Mouse (Mus musculus) CH12.LX (cell line): ENCODE measurements around the gene Dcst2. TPM values are rescaled to one million over a fixed set of nuclear protein-coding genes. Genes with fewer than 3 reads are reported as not detected.

ENCODE experiments used
- DNase-seq: peaks from one replicate; pipeline ENCODE4 v3.0.0-alpha.2; 2013; ENCODE audit errors: extremely low read depth
- H3K27ac ChIP-seq: 2 replicates; pipeline ENCODE4 v1.5.1; 2012; ENCODE audit warnings: low read depth, mild to moderate bottlenecking, control low read depth, moderate library complexity; ENCODE audit not compliant: insufficient read depth
- H3K27me3 ChIP-seq: replicated peaks from 2 replicates; pipeline ENCODE3; 2012; ENCODE audit warnings: inconsistent platforms
- H3K36me3 ChIP-seq, 2 experiments: replicated peaks in 1 of 2; 2 replicates each; pipeline versions ENCODE3 to v1.6.1; 2012; ENCODE audit warnings: inconsistent platforms in 1 of 2, low read length in 1 of 2, mild to moderate bottlenecking in 1 of 2, mixed read lengths in 1 of 2, moderate library complexity in 1 of 2; ENCODE audit not compliant: control insufficient read depth in 1 of 2, insufficient read depth in 1 of 2
- H3K4me1 ChIP-seq, 2 experiments: 2 replicates each; pipeline ENCODE4 v1.6.1; 2012; ENCODE audit warnings: inconsistent platforms in 1 of 2, moderate library complexity in 1 of 2; ENCODE audit not compliant: insufficient read depth in 2 of 2, control insufficient read depth in 1 of 2
- H3K4me2 ChIP-seq: 2 replicates; pipeline ENCODE4 v1.6.1; 2012; ENCODE audit warnings: low read depth, mild to moderate bottlenecking, control low read depth; ENCODE audit not compliant: poor library complexity, insufficient read depth, severe bottlenecking
- H3K4me3 ChIP-seq, 3 experiments: fragments of 150-350 bp in 1 of 3; sonication (generic) in 1 of 3; replicated peaks in 1 of 3; 2 replicates each; pipeline versions ENCODE3 to v1.5.1; 2011 to 2012; ENCODE audit warnings: low read depth in 2 of 3, low read length in 2 of 3, mild to moderate bottlenecking in 2 of 3, moderate library complexity in 2 of 3, control low read depth in 1 of 3, improper control_type of control experiment in 1 of 3, inconsistent platforms in 1 of 3, mixed read lengths in 1 of 3; ENCODE audit not compliant: poor library complexity in 1 of 3
- H3K79me2 ChIP-seq: replicated peaks from 2 replicates; pipeline ENCODE4 v1.6.1; 2012; ENCODE audit warnings: mild to moderate bottlenecking, moderate library complexity; ENCODE audit not compliant: control insufficient read depth, poor library complexity, insufficient read depth, severe bottlenecking; ENCODE audit errors: extremely low read depth
- H3K9ac ChIP-seq: 2 replicates; pipeline ENCODE4 v1.6.1; 2012; ENCODE audit warnings: low read depth, mild to moderate bottlenecking, control low read depth, moderate library complexity; ENCODE audit not compliant: insufficient read depth
- H3K9me3 ChIP-seq: replicated peaks from 2 replicates; pipeline ENCODE3; 2012; ENCODE audit warnings: low read length, inconsistent platforms, mixed read lengths
- BHLHE40 ChIP-seq: IDR thresholded peaks from 2 replicates; pipeline ENCODE4 v1.6.1; 2011; ENCODE audit warnings: mild to moderate bottlenecking, low read depth, low read length, improper control_type of control experiment
- CHD1 ChIP-seq: IDR thresholded peaks from 2 replicates; pipeline ENCODE4 v1.6.1; 2012; ENCODE audit warnings: low read depth, low read length, improper control_type of control experiment, inconsistent platforms
- CHD2 ChIP-seq: IDR thresholded peaks from 2 replicates; pipeline ENCODE4 v1.6.1; 2011; ENCODE audit warnings: low read length, improper control_type of control experiment
- CTCF ChIP-seq, 2 experiments: IDR thresholded peaks in 1 of 2; conservative IDR thresholded peaks in 1 of 2; 2 replicates each; pipeline ENCODE4 v1.5.1; 2011 to 2012; ENCODE audit warnings: low read depth in 2 of 2, low read length in 2 of 2, improper control_type of control experiment in 1 of 2, inconsistent platforms in 1 of 2, mild to moderate bottlenecking in 1 of 2, moderate library complexity in 1 of 2
- E2F4 ChIP-seq: IDR thresholded peaks from 2 replicates; pipeline ENCODE4 v1.6.1; 2011; ENCODE audit warnings: low read depth, low read length, improper control_type of control experiment; ENCODE audit not compliant: insufficient replicate concordance
- ELF1 ChIP-seq: IDR thresholded peaks from 2 replicates; pipeline ENCODE4 v1.6.1; 2014; ENCODE audit warnings: low read depth, mild to moderate bottlenecking, inconsistent platforms, low read length, improper control_type of control experiment
- ETS1 ChIP-seq: conservative IDR thresholded peaks from 2 replicates; pipeline ENCODE4 v1.6.1; 2012; ENCODE audit warnings: low read depth, mild to moderate bottlenecking, inconsistent platforms, low read length, improper control_type of control experiment, moderate library complexity
- JUN ChIP-seq: IDR thresholded peaks from 2 replicates; pipeline ENCODE4 v1.6.1; 2011; ENCODE audit warnings: low read depth, mild to moderate bottlenecking, low read length, improper control_type of control experiment, moderate library complexity; ENCODE audit not compliant: insufficient read depth
- JUND ChIP-seq: conservative IDR thresholded peaks from 2 replicates; pipeline ENCODE4 v1.6.1; 2011; ENCODE audit warnings: low read depth, low read length, improper control_type of control experiment
- MAX ChIP-seq: IDR thresholded peaks from 2 replicates; pipeline ENCODE4 v1.6.1; 2011; ENCODE audit warnings: low read length, improper control_type of control experiment
- MAZ ChIP-seq: IDR thresholded peaks from 2 replicates; pipeline ENCODE4 v1.6.1; 2012; ENCODE audit warnings: low read depth, mild to moderate bottlenecking, inconsistent platforms, low read length, improper control_type of control experiment, moderate library complexity
- MXI1 ChIP-seq: IDR thresholded peaks from 2 replicates; pipeline ENCODE4 v1.6.1; 2011; ENCODE audit warnings: mild to moderate bottlenecking, low read depth, low read length, improper control_type of control experiment
- NELFE ChIP-seq: IDR thresholded peaks from 2 replicates; pipeline ENCODE4 v1.6.1; 2011; ENCODE audit warnings: low read depth, low read length, improper control_type of control experiment
- NRF1 ChIP-seq: IDR thresholded peaks from 2 replicates; pipeline ENCODE4 v1.6.1; 2014; ENCODE audit warnings: low read depth, mild to moderate bottlenecking, inconsistent platforms, low read length, improper control_type of control experiment, moderate library complexity
- PAX5 ChIP-seq: IDR thresholded peaks from 2 replicates; pipeline ENCODE4 v1.6.1; 2012; ENCODE audit warnings: low read length, inconsistent platforms, mixed read lengths
- POLR2AphosphoS2 ChIP-seq: IDR thresholded peaks from 2 replicates; pipeline ENCODE4 v1.6.1; 2011; ENCODE audit warnings: low read depth, low read length, improper control_type of control experiment
- RAD21 ChIP-seq: IDR thresholded peaks from 2 replicates; pipeline ENCODE4 v1.6.1; 2011; ENCODE audit warnings: low read depth, mild to moderate bottlenecking, low read length, improper control_type of control experiment, moderate library complexity
- RCOR1 ChIP-seq: conservative IDR thresholded peaks from 2 replicates; pipeline ENCODE4 v1.6.1; 2012; ENCODE audit warnings: low read depth, mild to moderate bottlenecking, inconsistent platforms, low read length, improper control_type of control experiment
- SIN3A ChIP-seq: IDR thresholded peaks from 2 replicates; pipeline ENCODE4 v1.6.1; 2012; ENCODE audit warnings: low read length, improper control_type of control experiment, inconsistent platforms
- SMC3 ChIP-seq: IDR thresholded peaks from 2 replicates; pipeline ENCODE4 v1.6.1; 2011; ENCODE audit warnings: low read depth, low read length, improper control_type of control experiment
- UBTF ChIP-seq: IDR thresholded peaks from 2 replicates; pipeline ENCODE4 v1.6.1; 2012; ENCODE audit warnings: low read depth, mild to moderate bottlenecking, inconsistent platforms, low read length, improper control_type of control experiment, moderate library complexity
- ZNF384 ChIP-seq: IDR thresholded peaks from 2 replicates; pipeline ENCODE4 v1.6.1; 2012; ENCODE audit warnings: low read depth, low read length, improper control_type of control experiment, inconsistent platforms
- dilution Hi-C: fragments of 300-500 bp; cut with MboI; formaldehyde crosslinking; loops from 2 replicates; pipeline ENCODE4 v1.14.3; 2020; ENCODE audit warnings: low sequenced_read_pairs; ENCODE audit not compliant: extremely low pct_unique_long_range_greater_than_20kb, extremely low pct_ligation_motif_present
- in situ Hi-C: fragments of 300-500 bp; cut with MboI; formaldehyde crosslinking; loops from 3 replicates; pipeline ENCODE4 v1.14.3; 2019; ENCODE audit warnings: low sequenced_read_pairs, low pct_ligation_motif_present, low pct_unique_long_range_greater_than_20kb, mixed read lengths
- polyA plus RNA-seq: library from polyadenylated mRNA; unstranded; fragments of >175 nt; gene quantifications from 2 replicates; pipeline ENCODE4 v1.2.1, GENCODE M21; 2012; ENCODE audit warnings: low read depth; ENCODE audit not compliant: insufficient read length
- total RNA-seq, 2 experiments: library from RNA; depleted of rRNA; stranded (reverse); fragments of 300-350 nt in 1 of 2; fragments of >200 nt in 1 of 2; gene quantifications; 2 replicates each; pipeline ENCODE4 v1.2.3; 2012 to 2014

Gene Dcst2
- total and polyA plus RNA-seq, 3 experiments, result 0.10 TPM; not detected in 2

GRCm38 (mm10) chr3:89325882-89326281 is 35.9 kb upstream of the Dcst2 start:
- in situ Hi-C loops, result loop anchor here (25.0 kb wide), 2 partner anchors 361 to 436 kb away; partner anchors contain the start of genes Chrnb2 and Ube2q1
- no peak overlapping the region for H3K4me3 ChIP-seq
- DNase-seq, result no peak
- no peak for TF ChIP-seq BHLHE40
- TF ChIP-seq MXI1, result no peak
- no peak for TF ChIP-seq RAD21
- no peak for TF ChIP-seq ZNF384
- no peak for TF ChIP-seq PAX5
- TF ChIP-seq CTCF (conservative IDR thresholded peaks at IDR 0.05 in 1 of 2, IDR thresholded peaks at IDR 0.05 in 1 of 2; ENCODE audit: low read depth in 2 of 2, low read length in 2 of 2), result no peak
- no peak for TF ChIP-seq MAZ
- TF ChIP-seq, all 38 proteins: peak for 0
- dilution Hi-C loops, result no loop called here
- no peaks in the 10 kb centered on the region for H3K9me3 ChIP-seq
- H3K79me2 ChIP-seq, result no peaks in the 10 kb centered on the region
- no peak overlapping the region for H3K4me2 ChIP-seq
- H3K4me1 ChIP-seq, result peaks cover 21 to 29% of the 10 kb centered on the region in 2 experiments
- H3K27me3 ChIP-seq, result peaks cover 74% of the 10 kb centered on the region
- no peak overlapping the region for H3K9ac ChIP-seq
- H3K36me3 ChIP-seq, result no peaks in the 10 kb centered on the region
- H3K27ac ChIP-seq, result no peak overlapping the region

- H3K79me2 ChIP-seq, result no peaks in the 10 kb centered on the region
- H3K9ac ChIP-seq, result no peak overlapping the region
- DNase-seq, result no peak
- H3K4me2 ChIP-seq, result no peak overlapping the region
- H3K9me3 ChIP-seq, result no peaks in the 10 kb centered on the region
- no peak overlapping the region for H3K27ac ChIP-seq
- peaks cover 58% of the 10 kb centered on the region for H3K27me3 ChIP-seq
- dilution Hi-C loops (no loop called here), in situ Hi-C loops (loop anchor here (25.0 kb wide), 2 partner anchors 360 to 435 kb away; partner anchors contain the start of genes Chrnb2 and Ube2q1)
- peaks cover 11 to 22% of the 10 kb centered on the region in 2 experiments for H3K4me1 ChIP-seq
- no peak overlapping the region for H3K4me3 ChIP-seq
- H3K36me3 ChIP-seq, result no peaks in the 10 kb centered on the region
- TF ChIP-seq SMC3 (no peak), E2F4 (no peak), NELFE (no peak), ETS1 (no peak), RCOR1 (no peak), POLR2AphosphoS2 (no peak), MAZ (no peak), SIN3A (no peak), JUND (no peak), NRF1 (no peak), ELF1 (no peak), UBTF (no peak), CHD1 (no peak), MAX (no peak), BHLHE40 (no peak), JUN (no peak), ZNF384 (no peak), CHD2 (no peak)
These were observed 34.4 kb upstream of the Dcst2 start for GRCm38 (mm10) chr3:89327371-89327870.
